Mouse (Mus musculus): ENCODE data around the gene Fau. TPM values are rescaled to one million over a fixed set of nuclear protein-coding genes. Genes with fewer than 3 reads are reported as not detected.

The Fau gene
- total RNA-seq, 2 experiments from 2014 or later, result 802 to 870 TPM

DNA sequence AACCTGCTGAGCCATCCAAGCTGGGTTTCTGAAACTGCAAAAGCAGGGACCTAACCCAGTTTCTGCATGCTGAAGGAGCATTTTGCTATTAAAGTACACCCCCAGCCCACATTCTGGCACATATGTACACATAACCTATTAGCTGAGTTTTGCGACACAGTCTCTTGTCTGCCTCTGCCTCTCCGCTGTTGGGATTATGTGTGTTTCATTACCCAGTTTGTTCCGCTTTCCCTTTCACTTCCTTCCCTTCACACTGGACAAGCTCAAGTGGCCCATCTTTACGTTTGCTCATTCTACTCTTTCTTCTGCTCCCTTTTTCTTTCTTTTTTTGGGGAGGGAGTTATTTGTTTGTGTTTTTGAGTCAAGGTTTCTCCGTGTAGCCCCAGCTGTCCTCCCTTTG lies 16.2 kb downstream of the Fau start:
- DNase-seq, result no peak

DNA sequence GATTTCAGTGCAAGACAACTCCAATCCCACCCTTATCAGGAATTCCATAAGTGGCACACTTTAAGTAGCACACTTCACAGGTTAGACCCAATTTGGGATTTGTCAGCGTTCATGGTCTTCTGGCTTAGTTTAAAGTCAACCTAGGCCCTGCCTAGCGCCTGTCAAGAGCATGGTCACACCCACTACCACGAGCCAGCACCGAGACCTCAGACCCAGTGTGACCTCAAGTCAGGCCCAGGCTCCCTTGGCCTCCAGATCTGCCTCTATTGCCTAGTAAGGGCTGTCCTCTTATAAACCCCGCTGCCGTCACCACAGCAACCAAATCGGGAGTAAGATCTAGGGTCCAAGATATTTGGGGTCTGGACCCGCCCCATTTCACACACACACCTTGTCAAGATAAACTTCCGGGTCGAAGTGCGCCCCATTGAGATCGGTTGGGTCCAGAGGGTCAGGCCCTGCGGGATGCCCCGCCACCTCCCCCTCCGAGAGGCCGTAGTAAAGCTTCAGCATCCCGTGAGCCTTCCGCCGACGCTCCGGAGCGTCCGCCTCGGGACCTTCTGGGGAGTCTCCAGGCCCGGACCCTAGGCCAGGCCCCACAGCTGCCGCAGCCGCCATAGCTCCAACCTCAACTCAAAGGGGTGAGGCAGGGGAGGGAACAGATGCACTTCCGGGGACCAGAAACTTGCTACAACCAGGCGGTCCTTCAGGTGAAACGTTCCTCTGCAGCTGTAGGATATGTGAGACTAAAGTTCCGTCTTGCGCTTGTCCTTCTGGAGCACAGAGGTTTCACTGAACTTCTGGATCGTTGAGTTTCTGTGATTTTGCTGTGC lies 19.1 kb downstream of the Fau start, which contains the start of gene Vps51:
Vps51 (minus strand) TSS at position 668 of the 830 bp plus-strand sequence.
- DNase-seq, result peak; percentile 90

DNA sequence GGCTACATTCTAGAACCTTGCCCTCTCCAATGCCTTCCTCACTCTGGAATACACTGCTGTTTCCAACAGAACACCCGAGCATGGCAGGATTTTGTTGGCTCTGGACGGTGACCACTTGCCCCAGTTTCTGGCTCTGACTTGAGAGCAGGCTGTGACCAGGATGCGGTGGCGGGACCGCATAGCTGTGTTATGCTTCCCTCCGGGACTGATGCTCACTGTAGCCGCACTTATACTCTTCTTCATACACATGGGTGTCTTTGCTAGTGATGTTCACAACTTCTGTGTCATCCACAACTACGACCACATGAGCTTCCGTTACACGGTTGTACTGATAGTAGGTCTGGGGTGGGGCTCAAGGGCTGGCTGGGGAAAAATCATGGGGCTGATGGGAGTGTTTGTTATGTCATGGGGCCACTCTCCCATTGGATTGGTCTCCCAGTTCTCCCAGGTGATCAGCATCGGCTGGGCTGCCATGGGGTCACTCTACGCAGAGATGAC lies 22.4 kb downstream of the Fau start, which contains the start of gene Tmem262:
Tmem262 (plus strand) TSS at position 51 of the 498 bp plus-strand sequence.
- DNase-seq, result no peak

DNA sequence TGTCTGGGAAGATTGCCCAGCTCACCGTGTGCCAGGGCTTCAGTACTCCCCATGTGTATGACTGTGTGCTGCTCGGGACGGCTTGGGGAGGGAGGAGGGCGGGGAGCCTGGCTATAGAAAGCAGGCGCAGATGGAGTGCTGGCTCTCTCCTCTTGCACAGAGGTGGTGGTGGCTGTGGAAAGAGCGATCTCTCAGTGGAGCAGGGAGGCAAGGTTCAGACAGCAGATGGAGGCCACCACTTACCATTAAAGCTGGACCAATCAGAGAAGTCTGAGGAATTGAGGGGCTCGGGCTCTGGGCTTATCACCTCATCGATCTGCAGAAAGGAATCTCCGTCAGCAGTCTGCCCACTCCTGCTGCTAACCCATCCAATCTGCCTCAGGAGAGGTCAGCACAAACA lies 24.5 kb downstream of the Fau start, which contains the start of gene Gm28374:
Gm28374 (minus strand) TSS at position 101 of the 400 bp plus-strand sequence.
- DNase-seq, result no peak

DNA sequence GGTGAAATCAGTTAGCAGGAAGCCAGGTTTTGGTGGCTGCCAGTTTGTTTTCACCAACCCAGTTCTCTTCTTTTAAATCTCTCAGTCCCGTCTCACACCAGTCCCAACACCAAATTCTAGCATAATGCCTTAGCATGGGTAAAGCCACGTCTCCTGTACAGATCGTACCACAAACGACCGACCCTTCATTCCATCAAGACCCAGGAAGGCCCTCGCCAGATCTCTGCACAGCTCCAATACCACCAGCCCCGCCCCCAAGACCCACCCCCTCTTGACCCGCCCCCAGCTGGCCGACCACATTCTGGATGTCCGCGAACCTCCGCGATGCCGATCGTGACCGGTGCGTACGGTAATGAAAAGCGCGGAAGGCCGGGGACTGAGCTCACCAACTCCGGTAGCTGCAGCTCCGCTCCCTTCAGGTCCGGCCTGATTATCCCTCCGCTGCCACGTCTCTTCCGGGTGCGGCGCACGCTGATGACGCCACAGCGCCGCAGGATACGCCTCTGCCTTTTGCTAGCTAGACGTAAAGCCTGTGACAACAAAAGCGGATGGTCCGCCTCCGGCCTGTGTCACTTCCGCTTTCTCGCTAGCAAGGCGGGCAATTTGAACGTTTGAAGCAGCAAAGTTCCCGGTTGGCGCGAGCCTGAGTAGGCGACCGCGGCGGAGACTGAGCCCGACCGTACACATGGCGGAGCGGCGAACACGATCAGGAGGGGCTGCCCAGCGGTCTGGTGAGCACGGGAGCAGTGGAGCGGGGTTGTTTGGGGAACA lies 27.0 kb downstream of the Fau start, which contains the start of the genes Zfpl1 and Cdca5:
Zfpl1 (minus strand) TSS at position 479 of the 771 bp plus-strand sequence.
Cdca5 (plus strand) TSS at position 506 of the 771 bp plus-strand sequence.
- DNase-seq, result peak; percentile 96

DNA sequence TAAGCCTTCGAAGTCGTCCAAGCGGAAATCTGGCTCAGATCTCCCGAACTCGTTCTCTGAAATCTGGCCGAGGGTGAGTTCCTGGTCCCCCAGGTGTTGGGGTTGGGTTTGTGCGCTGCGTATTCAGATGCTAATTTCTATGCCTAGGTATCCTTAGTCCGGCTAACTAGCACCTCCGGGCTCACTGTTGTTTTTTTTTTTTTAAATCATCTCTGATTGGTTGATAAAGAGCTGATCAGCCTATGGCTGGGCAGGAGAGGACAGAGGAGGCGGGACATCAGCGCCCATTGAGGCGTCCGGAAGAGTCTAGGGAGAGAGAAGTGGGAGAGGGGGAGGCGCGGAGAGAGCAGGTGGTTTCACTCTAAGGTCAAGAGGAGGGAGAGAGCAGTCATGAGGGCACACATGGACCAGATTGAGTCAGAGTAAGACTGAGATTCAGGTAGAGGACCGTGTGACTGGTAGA lies 27.8 kb downstream of the Fau start:
- peak; percentile 58 for DNase-seq

DNA sequence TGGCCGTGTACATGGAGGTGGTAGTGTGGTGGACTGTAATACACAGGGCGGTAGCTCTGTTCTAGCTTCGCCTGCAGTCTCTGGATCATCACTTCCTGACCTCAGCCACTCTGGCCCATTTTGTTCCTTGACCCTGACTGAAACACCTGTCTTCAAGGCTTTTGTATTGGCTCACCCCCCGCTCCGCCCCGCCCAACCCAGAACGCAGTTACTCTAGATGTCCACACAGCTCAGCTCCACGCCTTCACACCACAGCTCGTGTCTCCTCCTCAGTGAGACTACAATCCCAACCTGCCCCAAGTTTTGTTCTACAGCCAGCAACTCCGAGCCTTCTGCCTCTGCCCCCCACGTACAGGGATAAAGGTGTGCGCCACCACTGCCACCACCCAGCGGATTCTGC lies 31.2 kb downstream of the Fau start:
- no peak for DNase-seq

DNA sequence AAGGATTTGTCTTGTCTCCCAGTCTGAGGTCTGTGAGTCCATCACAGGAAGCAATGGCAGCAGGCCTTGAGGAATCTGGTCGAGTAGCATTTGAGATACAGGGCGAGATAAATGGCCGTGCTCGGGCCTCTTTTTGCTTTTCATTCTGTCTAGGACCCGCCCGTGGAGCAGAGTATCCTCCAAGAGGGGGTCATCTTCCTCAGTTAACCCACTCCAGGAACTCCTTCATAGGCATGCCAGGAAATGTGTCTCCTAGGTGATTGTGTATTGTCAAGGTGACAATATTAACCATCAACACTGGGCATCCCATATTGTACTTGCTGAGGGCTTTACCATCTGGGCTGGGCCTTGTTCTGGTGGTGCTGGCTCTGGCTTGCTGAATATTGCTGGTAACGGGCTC lies 36.5 kb downstream of the Fau start, which contains the start of gene AC131692.1:
AC131692.1 (plus strand) TSS at position 301 of the 400 bp plus-strand sequence.
- DNase-seq, result no peak

DNA sequence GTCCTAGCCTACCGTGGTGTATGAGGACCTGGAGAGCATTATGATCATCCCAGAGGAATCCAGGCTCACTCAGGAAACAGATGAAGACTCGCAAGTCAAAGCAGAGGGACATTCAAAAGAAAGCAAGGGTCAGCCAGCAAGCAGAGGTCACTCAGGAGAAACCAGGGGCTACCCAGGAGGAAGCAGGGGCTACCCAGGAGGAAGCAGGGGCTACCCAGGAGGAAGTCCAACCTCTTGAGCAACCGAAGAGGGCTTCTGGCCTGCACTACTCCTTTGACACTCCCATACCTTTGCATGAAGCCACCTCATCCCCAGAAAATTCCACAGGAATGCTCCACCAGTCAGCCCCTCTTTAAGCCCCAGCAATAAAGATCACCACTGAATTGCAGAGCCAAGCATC lies 40.2 kb downstream of the Fau start:
- no peak for DNase-seq

DNA sequence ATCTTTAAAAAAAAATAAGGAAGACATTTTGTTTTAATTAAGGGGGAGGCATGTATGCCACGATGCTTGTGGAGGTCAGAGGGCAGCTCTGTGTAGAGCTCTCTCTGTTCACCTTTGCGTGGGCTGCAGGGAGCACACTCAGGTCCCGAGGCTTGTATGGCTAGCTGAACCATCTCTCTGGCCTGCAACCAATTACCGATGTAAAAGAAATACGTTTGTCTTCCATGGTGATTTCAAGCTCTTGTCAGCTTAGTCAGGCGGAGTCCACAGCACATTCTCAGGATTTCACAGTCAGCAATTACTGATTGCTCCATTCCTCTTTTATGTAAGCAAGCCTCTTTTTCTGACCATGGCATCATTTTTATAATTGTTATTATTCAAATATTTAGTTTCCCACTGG lies 43.5 kb downstream of the Fau start:
- DNase-seq, result no peak

DNA sequence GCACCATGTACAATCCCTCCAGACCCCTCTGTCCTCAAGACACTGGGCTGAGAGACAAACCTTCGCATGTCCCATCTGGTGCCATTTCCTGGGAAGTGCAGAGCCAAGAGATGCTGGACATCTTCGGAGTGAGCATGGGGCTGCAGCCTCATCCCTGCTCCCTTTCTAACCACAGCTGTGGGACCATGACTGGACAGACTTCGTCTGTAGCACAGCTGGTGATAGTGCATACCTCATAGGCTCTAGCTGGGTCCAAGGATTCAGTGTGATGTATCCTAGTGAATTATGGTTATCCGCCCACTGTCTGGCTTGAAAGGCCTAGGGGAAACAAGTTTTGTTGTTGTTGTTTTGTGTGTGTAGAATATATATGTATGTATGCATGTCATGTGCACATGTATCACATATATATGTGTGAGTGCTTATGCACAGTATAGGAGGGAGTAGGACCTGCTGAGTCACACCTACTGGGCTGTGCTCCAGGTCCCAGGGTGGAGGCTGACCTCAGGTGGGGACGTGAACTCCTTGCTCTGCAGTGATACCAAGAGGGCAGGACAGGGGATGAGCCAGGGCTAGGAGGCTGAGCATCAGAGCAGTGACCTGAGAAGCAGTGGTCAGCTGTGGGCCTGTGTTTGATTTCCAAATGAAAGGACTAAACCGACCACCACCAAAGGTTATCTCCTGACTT lies 44.7 kb downstream of the Fau start:
- DNase-seq, result no peak

DNA sequence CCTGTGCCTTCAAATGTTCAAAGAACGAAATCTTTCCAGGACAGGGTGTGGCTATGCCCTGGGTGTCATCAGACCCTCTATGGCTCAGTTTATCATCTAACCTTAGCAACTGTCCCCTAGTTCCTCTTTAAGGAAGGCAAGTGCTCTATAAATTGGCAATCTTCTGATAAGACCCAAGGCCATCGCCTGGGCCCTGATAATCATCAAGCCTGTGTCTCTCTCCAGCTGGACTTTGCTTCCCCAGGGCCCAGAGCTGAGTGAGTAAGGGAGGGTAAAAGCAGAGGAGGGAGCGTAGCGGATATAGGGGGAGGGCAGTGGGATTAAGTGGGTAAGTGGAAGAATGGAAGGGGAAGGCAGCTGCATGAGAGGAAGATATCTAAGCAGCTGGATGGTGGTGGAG lies 46.8 kb downstream of the Fau start:
- DNase-seq, result no peak

DNA sequence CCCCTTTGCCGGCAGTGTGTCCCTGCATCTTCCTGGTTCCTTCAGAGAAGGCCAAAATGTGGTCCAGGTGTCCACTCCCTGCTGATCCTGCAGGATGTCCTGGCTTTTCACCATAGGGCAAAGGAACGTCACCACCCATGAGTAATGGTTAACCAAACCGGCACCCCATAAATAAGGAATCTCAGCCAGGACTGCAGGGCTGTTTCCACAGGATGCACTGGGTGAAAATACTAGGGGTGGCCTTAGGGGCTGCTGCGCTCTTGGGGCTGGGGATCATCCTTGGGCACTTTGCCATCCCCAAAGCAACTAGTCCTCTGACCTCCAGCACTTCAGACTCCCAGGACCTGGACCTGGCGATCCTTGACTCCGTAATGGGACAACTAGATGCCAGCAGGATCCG lies 47.9 kb downstream of the Fau start, which contains the start of gene Naaladl1:
Naaladl1 (plus strand) TSS at position 197 of the 400 bp plus-strand sequence.
- DNase-seq, result no peak

Small RNA genes lying within 50 kb of the gene (microRNA-seq; reads per million reads assigned to microRNA genes)
- gene Mir6988, result 1.0 to 2.4 reads per million in 2 experiments

Other genes with a start within 250 kb of the Fau start
- 10 to 100 TPM; 18.6 to 20.9 TPM for gene Frmd8, start 182.6 kb upstream of the Fau start, total RNA-seq (2021)
- gene Slc25a45, start 180.0 kb upstream of the Fau start, total RNA-seq (2021), result 1 to 10 TPM; 5.4 to 6.2 TPM
- 1 to 10 TPM; 2.0 TPM for gene Tigd3, start 163.7 kb upstream of the Fau start, total RNA-seq (2021)
- gene Dpf2, start 144.8 kb upstream of the Fau start, total RNA-seq (2021), result 100 to 1,000 TPM; 111 to 119 TPM
- 10 to 100 TPM; 14.2 to 14.7 TPM for gene Cdc42ep2, start 133.0 kb upstream of the Fau start, total RNA-seq (2021)
- gene Pola2, start 93.6 kb upstream of the Fau start, total RNA-seq (2021), result 10 to 100 TPM; 32.9 to 37.1 TPM
- not detected for gene Slc22a20, start 71.7 kb upstream of the Fau start, total RNA-seq (2021)
- 10 to 100 TPM; 27.4 to 29.1 TPM for gene Capn1, start 41.9 kb upstream of the Fau start, total RNA-seq (2021)
- gene Syvn1, start 11.3 kb upstream of the Fau start, total RNA-seq (2021), result 10 to 100 TPM; 16.2 to 16.4 TPM
- gene Mrpl49, start 59 bp upstream of the Fau start, total RNA-seq (2021), result 10 to 100 TPM; 37.8 to 41.7 TPM
- 10 to 100 TPM; 16.2 to 16.7 TPM for gene Znhit2, start 3.3 kb downstream of the Fau start, total RNA-seq (2021)
- 1 to 10 TPM; 5.0 to 5.9 TPM for gene Tm7sf2, start 10.5 kb downstream of the Fau start, total RNA-seq (2021)
- gene Vps51, start 19.4 kb downstream of the Fau start, total RNA-seq (2021), result 10 to 100 TPM; 38.0 to 40.0 TPM
- not detected for gene Tmem262, start 22.2 kb downstream of the Fau start, total RNA-seq (2021)
- gene Gm28374, start 24.4 kb downstream of the Fau start, total RNA-seq (2021), result under 1 TPM in 1 of 2 experiments, not detected in 1; 0.41 TPM
- gene Zfpl1, start 27.1 kb downstream of the Fau start, total RNA-seq (2021), result 10 to 100 TPM; 25.8 to 28.3 TPM
- gene Cdca5, start 27.1 kb downstream of the Fau start, total RNA-seq (2021), result 10 to 100 TPM; 12.8 to 14.8 TPM
- under 1 TPM; 0.60 to 0.68 TPM for gene AC131692.1, start 36.6 kb downstream of the Fau start, total RNA-seq (2021)
- gene Naaladl1, start 47.9 kb downstream of the Fau start, total RNA-seq (2021), result under 1 TPM; 0.50 to 0.52 TPM
- 10 to 100 TPM; 17.4 to 17.6 TPM for gene Sac3d1, start 60.8 kb downstream of the Fau start, total RNA-seq (2021)
- gene Snx15, start 70.5 kb downstream of the Fau start, total RNA-seq (2021), result 10 to 100 TPM; 13.4 to 13.7 TPM
- under 1 TPM; 0.21 to 0.38 TPM for gene Batf2, start 83.1 kb downstream of the Fau start, total RNA-seq (2021)
- 10 to 100 TPM; 62.3 to 62.8 TPM for gene Arl2, start 83.7 kb downstream of the Fau start, total RNA-seq (2021)
- gene Majin, start 126.5 kb downstream of the Fau start, total RNA-seq (2021), result not detected
- gene Gpha2, start 168.5 kb downstream of the Fau start, total RNA-seq (2021), result not detected
- 10 to 100 TPM; 30.1 to 30.2 TPM for gene Ppp2r5b, start 178.0 kb downstream of the Fau start, total RNA-seq (2021)
- gene Atg2a, start 183.8 kb downstream of the Fau start, total RNA-seq (2021), result 10 to 100 TPM; 15.9 to 16.2 TPM
- 100 to 1,000 TPM in 1 of 2 experiments, 10 to 100 TPM in 1; 97.8 to 114 TPM for gene Ehd1, start 218.9 kb downstream of the Fau start, total RNA-seq (2021)
- 1 to 10 TPM; 8.2 to 10.0 TPM for gene Cdc42bpg, start 248.6 kb downstream of the Fau start, total RNA-seq (2021)

Measured in heart, postnatal 4 days (tissue).